Mouse (Mus musculus): Measurements from ENCODE around the gene D10Wsu102e. TPM values are rescaled to one million over a fixed set of nuclear protein-coding genes. Genes with fewer than 3 reads are reported as not detected.
A peak's percentile ranks its signal among the peaks of the same experiment; 100 is the strongest.

D10Wsu102e gene
- polyA plus RNA-seq, 1 experiment: 0.50 TPM

GRCm38 (mm10) chr10:83336336-83336735 lies 23.7 kb upstream of the D10Wsu102e start:
- Histone ChIP-seq H3K4me3 (peak overlapping the region; percentile 31), H3ac (ENCODE audit: control insufficient read depth, insufficient read length) (no peak overlapping the region), H3K4me2 (ENCODE audit: low read depth) (peak overlapping the region; percentile 61), H3K27me3 (ENCODE audit: control insufficient read depth, insufficient read depth, insufficient read length) (no peaks in the 10 kb centered on the region), H3K79me2 (ENCODE audit: control insufficient read depth, insufficient read depth) (peaks cover 19% of the 10 kb centered on the region), H3K36me3 (ENCODE audit: control insufficient read depth, insufficient read depth) (no peaks in the 10 kb centered on the region)
- TF ChIP-seq POLR2A (IDR thresholded peaks at IDR 0.05; ENCODE audit: insufficient read length, low read depth) (no peak), TCF3 (IDR thresholded peaks at IDR 0.05; ENCODE audit: insufficient read length, low read depth) (no peak), MYOG (IDR thresholded peaks at IDR 0.05; ENCODE audit: control insufficient read depth in 1 of 3, insufficient read depth in 1 of 3, insufficient read length in 2 of 3, low read depth in 2 of 3) (no peak), MAX (IDR thresholded peaks at IDR 0.05; ENCODE audit: low read depth) (no peak), MYOD1 (IDR thresholded peaks at IDR 0.05; ENCODE audit: control insufficient read depth in 1 of 3, insufficient read length in 2 of 3, low read depth in 2 of 3) (no peak), POLR2AphosphoS2 (IDR thresholded peaks at IDR 0.05; ENCODE audit: insufficient read length, low read depth) (no peak), E2F4 (IDR thresholded peaks at IDR 0.05; ENCODE audit: insufficient read depth) (no peak)

- peaks cover 19% of the 10 kb centered on the region for H3K79me2 ChIP-seq (ENCODE audit: control insufficient read depth, insufficient read depth)
- H3K27me3 ChIP-seq (ENCODE audit: control insufficient read depth, insufficient read depth, insufficient read length): no peaks in the 10 kb centered on the region
- peak within 1 kb of the TSS; percentile 13 for H3ac ChIP-seq (ENCODE audit: control insufficient read depth, insufficient read length)
- H3K4me2 ChIP-seq (ENCODE audit: low read depth): peak within 1 kb of the TSS; percentile 89
- no peaks in the 10 kb centered on the region for H3K36me3 ChIP-seq (ENCODE audit: control insufficient read depth, insufficient read depth)
- no peak for TF ChIP-seq E2F4 (IDR thresholded peaks at IDR 0.05; ENCODE audit: insufficient read depth)
- TF ChIP-seq MYOD1 (IDR thresholded peaks at IDR 0.05; ENCODE audit: control insufficient read depth in 1 of 3, insufficient read length in 2 of 3, low read depth in 2 of 3): no peak
- peak; percentile 0 for TF ChIP-seq TCF3 (IDR thresholded peaks at IDR 0.05; ENCODE audit: insufficient read length, low read depth)
- TF ChIP-seq REST (IDR thresholded peaks at IDR 0.05; ENCODE audit: insufficient read depth, insufficient read length): no peak
- TF ChIP-seq CEBPB (IDR thresholded peaks at IDR 0.05; ENCODE audit: insufficient read depth, poor library complexity, severe bottlenecking): no peak
- TF ChIP-seq POLR2AphosphoS2 (IDR thresholded peaks at IDR 0.05; ENCODE audit: insufficient read length, low read depth): peak; percentile 75
- TF ChIP-seq TCF12 (IDR thresholded peaks at IDR 0.05; ENCODE audit: insufficient read depth, poor library complexity, severe bottlenecking): no peak
- peak in 1 of 3 experiments; percentile 25 for TF ChIP-seq MYOG (IDR thresholded peaks at IDR 0.05; ENCODE audit: control insufficient read depth in 1 of 3, insufficient read depth in 1 of 3, insufficient read length in 2 of 3, low read depth in 2 of 3)
- peak; percentile 53 for TF ChIP-seq POLR2A (IDR thresholded peaks at IDR 0.05; ENCODE audit: insufficient read length, low read depth)
- peak within 1 kb of the TSS; percentile 31 for H3K4me3 ChIP-seq
Measured at GRCm38 (mm10) chr10:83337159-83337951, 22.7 kb upstream of the D10Wsu102e start, which contains the start of gene Slc41a2. Slc41a2 (minus strand) TSS chr10:83337882.

- Histone ChIP-seq H3K4me3 (peak overlapping the region; percentile 31), H3K4me2 (ENCODE audit: low read depth) (peak overlapping the region; percentile 80), H3K79me2 (ENCODE audit: control insufficient read depth, insufficient read depth) (peaks cover 19% of the 10 kb centered on the region), H3K27me3 (ENCODE audit: control insufficient read depth, insufficient read depth, insufficient read length) (no peaks in the 10 kb centered on the region), H3ac (ENCODE audit: control insufficient read depth, insufficient read length) (peak overlapping the region; percentile 13), H3K36me3 (ENCODE audit: control insufficient read depth, insufficient read depth) (no peaks in the 10 kb centered on the region)
- TF ChIP-seq TCF12 (IDR thresholded peaks at IDR 0.05; ENCODE audit: insufficient read depth, poor library complexity, severe bottlenecking) (no peak), POLR2AphosphoS2 (IDR thresholded peaks at IDR 0.05; ENCODE audit: insufficient read length, low read depth) (no peak), MYOG (IDR thresholded peaks at IDR 0.05; ENCODE audit: control insufficient read depth in 1 of 3, insufficient read depth in 1 of 3, insufficient read length in 2 of 3, low read depth in 2 of 3) (peak in 1 of 3 experiments; percentile 0), MAX (IDR thresholded peaks at IDR 0.05; ENCODE audit: low read depth) (no peak), REST (IDR thresholded peaks at IDR 0.05; ENCODE audit: insufficient read depth, insufficient read length) (no peak), USF1 (IDR thresholded peaks at IDR 0.05; ENCODE audit: low read depth) (no peak), SRF (IDR thresholded peaks at IDR 0.05; ENCODE audit: control insufficient read depth, insufficient read length, low read depth) (no peak), MYOD1 (IDR thresholded peaks at IDR 0.05; ENCODE audit: control insufficient read depth in 1 of 3, insufficient read length in 2 of 3, low read depth in 2 of 3) (peak in 1 of 3 experiments; percentile 0)
Measured at GRCm38 (mm10) chr10:83337971-83338598, 21.9 kb upstream of the D10Wsu102e start.

GRCm38 (mm10) chr10:83341226-83341625 lies 18.8 kb upstream of the D10Wsu102e start:
- Histone ChIP-seq H3K79me2 (ENCODE audit: control insufficient read depth, insufficient read depth) (peaks cover 7% of the 10 kb centered on the region), H3K36me3 (ENCODE audit: control insufficient read depth, insufficient read depth) (no peaks in the 10 kb centered on the region), H3K4me3 (no peak overlapping the region), H3K4me2 (ENCODE audit: low read depth) (no peak overlapping the region), H3ac (ENCODE audit: control insufficient read depth, insufficient read length) (no peak overlapping the region), H3K27me3 (ENCODE audit: control insufficient read depth, insufficient read depth, insufficient read length) (no peaks in the 10 kb centered on the region)
- no peak for TF ChIP-seq CEBPB (IDR thresholded peaks at IDR 0.05; ENCODE audit: insufficient read depth, poor library complexity, severe bottlenecking)

- no peaks in the 10 kb centered on the region for H3K36me3 ChIP-seq (ENCODE audit: control insufficient read depth, insufficient read depth)
- TF ChIP-seq SRF (IDR thresholded peaks at IDR 0.05; ENCODE audit: control insufficient read depth, insufficient read length, low read depth): no peak
- TF ChIP-seq E2F4 (IDR thresholded peaks at IDR 0.05; ENCODE audit: insufficient read depth): no peak
- TF ChIP-seq MYOD1 (IDR thresholded peaks at IDR 0.05; ENCODE audit: control insufficient read depth in 1 of 3, insufficient read length in 2 of 3, low read depth in 2 of 3): peak in 1 of 3 experiments; percentile 36
Measured at GRCm38 (mm10) chr10:83343171-83343570, 16.9 kb upstream of the D10Wsu102e start.

More at GRCm38 (mm10) chr10:83343171-83343570, 16.9 kb upstream of the D10Wsu102e start:
- no peak overlapping the region for H3K4me3 ChIP-seq
- H3K27me3 ChIP-seq (ENCODE audit: control insufficient read depth, insufficient read depth, insufficient read length): no peaks in the 10 kb centered on the region
- no peaks in the 10 kb centered on the region for H3K79me2 ChIP-seq (ENCODE audit: control insufficient read depth, insufficient read depth)
- H3K4me2 ChIP-seq (ENCODE audit: low read depth): peak overlapping the region; percentile 0
- H3ac ChIP-seq (ENCODE audit: control insufficient read depth, insufficient read length): no peak overlapping the region
